Mouse (Mus musculus) liver, embryonic 14.5 days (tissue): ENCODE data around the gene Aph1b.

ENCODE experiments used
- CTCF ChIP-seq: IDR thresholded peaks from 2 replicates; pipeline ENCODE4 v1.5.1; 2016; ENCODE audit warnings: antibody characterized with exemption, low read depth, control low read depth
- EP300 ChIP-seq: IDR thresholded peaks from 2 replicates; pipeline ENCODE4 v1.6.1; 2016; ENCODE audit warnings: antibody characterized with exemption, low read depth

DNA sequence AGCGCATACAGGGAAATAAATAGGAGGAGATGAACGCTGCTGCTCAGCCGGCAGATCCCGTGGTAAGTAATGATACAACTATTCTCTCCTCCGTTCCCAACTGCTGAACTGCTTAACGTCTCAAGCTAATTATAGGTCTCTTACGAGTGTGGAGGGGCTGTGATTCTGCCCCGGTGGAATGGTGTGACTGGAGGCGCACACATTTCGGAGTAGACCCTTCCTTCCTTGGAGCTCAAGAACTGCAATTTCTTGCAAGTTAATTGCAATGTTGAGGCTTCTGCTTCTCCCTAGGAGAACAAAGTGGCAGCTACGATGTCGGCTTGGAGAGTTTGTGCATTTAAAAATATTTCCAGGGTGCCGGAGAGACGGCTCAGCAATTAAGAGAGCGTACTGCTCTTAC, 46.9 kb downstream of the Aph1b start:
- TF ChIP-seq CTCF (no peak), EP300 (no peak)
